Mouse (Mus musculus) intestine, postnatal 0 days (tissue): ENCODE data around the gene Cenpv. TPM values are rescaled to one million over a fixed set of nuclear protein-coding genes. Genes with fewer than 3 reads are reported as not detected.
A peak's percentile ranks its signal among the peaks of the same experiment; 100 is the strongest.

ENCODE experiments used
- ATAC-seq: fragments of 200-750 bp; cut with Nextera tagmentation; 2 replicates; pipeline ENCODE4 v1.8.0; 2017; ENCODE audit warnings: mild to moderate bottlenecking, moderate TSS enrichment, moderate library complexity
- H3K27ac ChIP-seq: fragments of 300-500 bp; sonication (generic); 2 replicates; pipeline ENCODE4 v1.5.1; 2014; ENCODE audit warnings: mild to moderate bottlenecking, low read depth, low read length, moderate library complexity
- H3K27me3 ChIP-seq: fragments of 300-500 bp; sonication (generic); replicated peaks from 2 replicates; pipeline ENCODE4 v1.6.1; 2014; ENCODE audit warnings: low read length, mixed read lengths; ENCODE audit not compliant: control insufficient read depth, insufficient read depth
- H3K36me3 ChIP-seq: fragments of 300-500 bp; sonication (generic); 2 replicates; pipeline ENCODE4 v1.6.1; 2014; ENCODE audit warnings: mild to moderate bottlenecking, moderate library complexity; ENCODE audit not compliant: control insufficient read depth, insufficient read depth
- H3K4me1 ChIP-seq: fragments of 300-500 bp; sonication (generic); replicated peaks from 2 replicates; pipeline ENCODE4 v1.6.1; 2014; ENCODE audit warnings: antibody characterized with exemption, low read length, mixed read lengths; ENCODE audit not compliant: control insufficient read depth, insufficient read depth
- H3K4me2 ChIP-seq: fragments of 300-500 bp; sonication (generic); replicated peaks from 2 replicates; pipeline ENCODE4 v1.6.1; 2014; ENCODE audit warnings: low read depth, mild to moderate bottlenecking, moderate library complexity
- H3K4me3 ChIP-seq: fragments of 300-500 bp; sonication (generic); 2 replicates; pipeline ENCODE4 v1.5.1; 2014; ENCODE audit warnings: low read depth, low read length
- H3K9ac ChIP-seq: fragments of 300-500 bp; sonication (generic); 2 replicates; pipeline ENCODE4 v1.6.1; 2014; ENCODE audit warnings: mild to moderate bottlenecking, low read depth, low read length
- H3K9me3 ChIP-seq: fragments of 300-500 bp; sonication (generic); 2 replicates; pipeline ENCODE4 v1.6.1; 2016; ENCODE audit warnings: mixed run types; ENCODE audit not compliant: control insufficient read depth
- CTCF ChIP-seq: sonication (generic); IDR thresholded peaks from 2 replicates; pipeline ENCODE4 v1.5.1; 2016; ENCODE audit warnings: low read depth, mild to moderate bottlenecking, control low read depth, antibody characterized with exemption, moderate library complexity
- WGBS: fragments of 180-500 bp; shearing (Covaris S2); extraction: QIAGEN DNeasy Blood & Tissue Kit; methylation state at CpG from one replicate; pipeline ENCODE4 v1.1.7; 2014; 5-methylcytosine and 5-hydroxymethylcytosine counted together
- polyA plus RNA-seq: library from polyadenylated mRNA; unstranded; fragments of >200 nt; fragmentation: Nextera tagmentation; extraction: Ambion mirVana; gene quantifications from 2 replicates; pipeline ENCODE4 v1.2.1, GENCODE M21; 2015

Cenpv gene
- polyA plus RNA-seq, 1 experiment from 2014 or later, result 54.9 TPM

DNA sequence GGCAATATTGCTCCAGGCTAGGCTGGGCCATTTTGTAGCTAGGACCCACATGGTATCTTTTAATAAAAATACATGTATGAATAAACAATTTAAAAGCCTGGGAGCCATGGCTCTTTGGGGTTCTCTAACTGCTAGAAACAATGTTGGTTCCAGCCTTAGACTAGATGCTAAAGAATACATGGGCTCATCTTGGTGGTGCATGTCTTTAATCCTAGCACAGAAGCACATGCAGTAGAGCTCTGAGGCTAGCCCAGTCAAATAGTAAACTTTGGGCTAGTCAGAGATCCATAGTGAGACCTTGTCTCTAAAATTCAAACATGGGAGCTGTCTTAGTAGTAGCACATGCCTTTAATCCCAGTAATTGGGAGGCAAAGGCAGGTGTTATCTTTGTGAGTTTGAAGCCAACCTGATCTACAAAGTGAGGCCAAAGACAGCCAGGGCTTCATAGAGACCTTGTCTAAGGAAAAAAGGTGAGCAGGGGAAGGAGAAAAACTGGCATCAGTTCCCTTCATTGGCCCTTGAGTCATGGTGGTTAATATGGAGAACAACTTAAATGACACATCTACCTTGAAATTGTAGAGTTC lies 16.0 kb upstream of the Cenpv start:
- ATAC-seq, result no peak
- TF ChIP-seq CTCF, result no peak
- Histone ChIP-seq H3K9ac (peak overlapping the region; percentile 7; the same call in 1 of the 2 replicates), H3K4me2 (peak overlapping the region; percentile 68), H3K4me3 (no peak overlapping the region; the same call in 1 of the 2 replicates), H3K27ac (peak overlapping the region; percentile 35; the same call in 1 of the 2 replicates), H3K9me3 (no peaks in the 10 kb centered on the region), H3K27me3 (no peaks in the 10 kb centered on the region), H3K36me3 (peaks cover 10% of the 10 kb centered on the region; the same call in 1 of the 2 replicates), H3K4me1 (no peaks in the 10 kb centered on the region)

DNA sequence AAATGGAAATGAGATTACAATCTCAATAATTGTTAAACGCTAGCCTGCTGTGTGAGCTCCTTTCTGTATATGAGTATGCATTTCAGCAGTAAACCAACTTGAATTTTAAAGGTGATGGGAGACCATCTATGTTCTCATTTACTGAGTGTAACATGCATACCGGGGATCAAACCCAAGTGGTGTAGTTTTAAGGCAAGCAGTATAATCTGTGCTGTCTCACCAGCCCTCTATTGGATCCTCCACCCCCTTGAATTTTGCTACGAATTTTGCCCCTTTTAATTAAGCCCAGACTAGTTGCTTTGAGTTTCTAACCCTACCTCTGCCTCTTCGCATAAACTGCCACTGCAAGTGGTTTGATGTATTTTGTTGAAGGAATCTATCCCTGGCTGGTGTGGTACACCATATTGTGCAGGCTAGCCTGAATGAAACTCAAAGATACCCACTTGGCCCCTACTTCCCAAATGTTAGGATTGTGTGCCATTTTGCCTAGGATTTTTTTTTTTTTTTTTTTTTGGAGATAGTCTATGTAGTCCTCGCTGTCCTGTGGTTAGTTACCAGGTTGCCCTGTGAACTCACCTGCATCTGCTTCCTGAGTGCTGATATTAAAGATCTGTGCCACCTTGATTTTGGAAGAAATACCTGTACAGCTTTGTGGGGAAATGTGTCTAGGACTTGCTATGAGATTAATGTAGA lies 15.2 kb upstream of the Cenpv start:
- WGBS, result 59% methylated on average over 5 of the region's 5 CpGs

DNA sequence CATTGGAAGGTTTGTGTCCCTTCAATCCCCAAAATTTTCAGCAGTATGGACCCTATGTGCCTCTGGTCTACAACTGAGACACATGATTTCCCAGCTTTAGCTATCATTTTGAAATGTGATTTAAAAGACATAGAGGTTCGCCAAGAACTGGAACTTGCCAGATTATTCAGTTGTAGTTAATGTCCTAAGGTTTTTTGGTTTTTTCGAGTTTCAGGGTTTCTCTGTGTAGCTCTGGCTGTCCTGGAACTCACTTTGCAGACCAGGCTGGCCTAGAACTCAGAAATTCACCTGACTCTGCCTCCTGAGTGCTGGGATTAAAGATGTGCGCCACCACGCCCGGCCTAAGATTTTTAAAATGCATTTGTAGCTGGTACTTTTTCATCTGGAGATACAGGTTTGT lies 14.6 kb upstream of the Cenpv start:
- H3K36me3 ChIP-seq, result peaks cover 10% of the 10 kb centered on the region; the same call in 1 of the 2 replicates
- H3K4me2 ChIP-seq, result peak overlapping the region; percentile 68
- no peaks in the 10 kb centered on the region for H3K27me3 ChIP-seq
- H3K9me3 ChIP-seq, result no peaks in the 10 kb centered on the region
- TF ChIP-seq CTCF, result no peak
- ATAC-seq, result no peak
- peak overlapping the region; percentile 41 for H3K4me3 ChIP-seq
- H3K9ac ChIP-seq, result peak overlapping the region; percentile 13; the same call in 1 of the 2 replicates
- H3K27ac ChIP-seq, result no peak overlapping the region
- no peaks in the 10 kb centered on the region for H3K4me1 ChIP-seq
- WGBS, result 70% methylated on average over 5 of the region's 5 CpGs

More for the DNA sequence above, 15.2 kb upstream of the Cenpv start:
- no peak for TF ChIP-seq CTCF
- ATAC-seq, result no peak
- no peaks in the 10 kb centered on the region for H3K4me1 ChIP-seq
- H3K9me3 ChIP-seq, result no peaks in the 10 kb centered on the region
- H3K4me2 ChIP-seq, result peak overlapping the region; percentile 68
- H3K9ac ChIP-seq, result 0 out of 2 replicates have a peak overlapping the region, but pooled peaks have one; percentile 13
- peaks cover 10% of the 10 kb centered on the region; the same call in 1 of the 2 replicates for H3K36me3 ChIP-seq
- peak overlapping the region; percentile 5; the same call in 1 of the 2 replicates for H3K27ac ChIP-seq
- no peaks in the 10 kb centered on the region for H3K27me3 ChIP-seq
- peak overlapping the region; percentile 41 for H3K4me3 ChIP-seq

DNA sequence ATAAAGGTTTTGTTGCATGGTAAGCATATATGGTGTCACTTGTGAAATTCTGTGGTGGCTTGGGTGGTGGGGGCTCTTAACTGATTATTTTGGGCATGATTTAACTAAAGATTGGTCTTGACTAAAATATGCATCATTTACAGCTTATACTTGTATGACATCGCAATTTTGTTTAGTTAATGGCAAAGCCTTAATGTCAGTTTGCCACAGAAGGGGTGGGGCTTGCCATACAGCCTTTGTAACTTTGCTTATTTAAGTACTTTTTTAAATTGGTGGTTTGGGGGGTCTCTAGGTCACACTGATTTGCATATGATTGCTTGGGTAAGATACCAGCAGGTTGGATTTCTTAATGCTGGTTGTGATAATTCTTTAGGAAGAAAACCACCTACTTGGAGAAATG lies 14.1 kb upstream of the Cenpv start:
- H3K4me2 ChIP-seq, result peak overlapping the region; percentile 68
- 8% methylated on average over 1 of the region's 1 CpGs for WGBS
- no peak for ATAC-seq
- TF ChIP-seq CTCF, result no peak
- no peaks in the 10 kb centered on the region for H3K4me1 ChIP-seq
- no peaks in the 10 kb centered on the region for H3K27me3 ChIP-seq
- H3K36me3 ChIP-seq, result peaks cover 10% of the 10 kb centered on the region; the same call in 1 of the 2 replicates
- H3K9ac ChIP-seq, result peak overlapping the region; percentile 13
- H3K9me3 ChIP-seq, result no peaks in the 10 kb centered on the region
- H3K4me3 ChIP-seq, result peak overlapping the region; percentile 41
- no peak overlapping the region for H3K27ac ChIP-seq

DNA sequence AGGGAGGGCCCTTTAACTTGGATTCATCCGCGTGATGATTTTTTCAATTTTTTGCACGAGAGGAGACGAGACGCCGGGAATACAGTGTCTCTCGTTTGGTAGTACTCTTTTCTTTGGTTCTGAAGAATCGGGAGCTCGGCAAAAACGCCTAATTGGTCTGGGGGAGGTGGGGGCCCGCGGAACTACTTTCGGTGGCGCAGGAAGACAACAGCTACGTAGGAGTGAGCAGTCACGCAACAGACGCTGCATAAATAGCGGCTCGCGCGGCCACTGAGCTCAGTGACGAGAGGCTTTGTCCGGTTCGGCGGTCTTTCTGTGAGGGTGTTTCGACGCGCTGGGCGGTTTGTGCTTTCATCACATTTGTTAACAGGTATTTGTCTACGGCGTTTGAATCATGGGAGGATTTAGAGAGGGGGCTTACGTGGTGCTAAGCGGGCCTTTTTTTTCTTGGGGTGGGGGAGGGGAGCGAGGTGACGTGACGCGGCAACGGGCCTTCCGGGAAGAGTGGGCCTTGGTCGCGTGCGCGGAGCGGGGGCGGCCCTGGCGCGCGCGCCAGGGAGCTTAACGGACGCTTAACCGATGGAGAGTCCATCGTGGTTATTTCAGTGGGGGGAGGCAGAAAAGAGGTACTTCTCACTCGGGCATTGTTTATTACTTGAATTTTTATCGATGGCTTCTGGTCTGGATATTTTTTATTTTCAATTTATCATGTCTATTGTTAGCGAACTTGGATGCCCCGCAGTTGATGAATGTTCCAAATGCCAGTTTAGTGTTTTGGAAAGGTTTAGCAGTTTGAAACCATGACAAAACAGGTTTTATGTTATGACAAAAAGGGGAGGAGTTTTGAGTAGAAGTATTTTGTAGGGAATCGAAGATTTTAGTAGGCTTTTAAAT lies 12.4 kb upstream of the Cenpv start:
- H3K9me3 ChIP-seq, result no peaks in the 10 kb centered on the region
- ATAC-seq, result peak; percentile 83
- H3K4me3 ChIP-seq, result peak overlapping the region; percentile 88
- H3K27ac ChIP-seq, result peak overlapping the region; percentile 82
- peak overlapping the region; percentile 86 for H3K4me2 ChIP-seq
- H3K27me3 ChIP-seq, result no peaks in the 10 kb centered on the region
- WGBS, result under 1% methylated on average over 58 of the region's 58 CpGs
- TF ChIP-seq CTCF, result no peak
- peak overlapping the region; percentile 83 for H3K9ac ChIP-seq
- H3K4me1 ChIP-seq, result no peaks in the 10 kb centered on the region
- peaks cover 10% of the 10 kb centered on the region; the same call in 1 of the 2 replicates for H3K36me3 ChIP-seq
